Mouse (Mus musculus): Measurements from ENCODE around the gene Opalin.

- no peak for TF ChIP-seq TCF12 (IDR thresholded peaks at IDR 0.05; ENCODE audit: insufficient read depth, poor library complexity, severe bottlenecking)
- no peak for TF ChIP-seq POLR2AphosphoS2 (IDR thresholded peaks at IDR 0.05; ENCODE audit: insufficient read length, low read depth)
- no peak for TF ChIP-seq POLR2A (IDR thresholded peaks at IDR 0.05; ENCODE audit: insufficient read length, low read depth)
- no peak for TF ChIP-seq REST (IDR thresholded peaks at IDR 0.05; ENCODE audit: insufficient read depth, insufficient read length)
- no peak for TF ChIP-seq MYOG (IDR thresholded peaks at IDR 0.05; ENCODE audit: control insufficient read depth in 1 of 3, insufficient read depth in 1 of 3, insufficient read length in 2 of 3, low read depth in 2 of 3)
- no peak for TF ChIP-seq MAX (IDR thresholded peaks at IDR 0.05; ENCODE audit: low read depth)
- TF ChIP-seq E2F4 (IDR thresholded peaks at IDR 0.05; ENCODE audit: insufficient read depth), result no peak
- TF ChIP-seq MYOD1 (IDR thresholded peaks at IDR 0.05; ENCODE audit: control insufficient read depth in 1 of 3, insufficient read length in 2 of 3, low read depth in 2 of 3), result no peak
- no peak for TF ChIP-seq USF1 (IDR thresholded peaks at IDR 0.05; ENCODE audit: low read depth)
Measured at GRCm38 (mm10) chr19:41118346-41118745, 41.4 kb upstream of the Opalin start.
